Mouse (Mus musculus): ENCODE measurements around the gene Plcd4. TPM values are rescaled to one million over a fixed set of nuclear protein-coding genes. Genes with fewer than 3 reads are reported as not detected.
"Not testable (repeated sequence)": the region's sequence is repeated elsewhere in the genome, so short reads cannot be mapped to it uniquely, and the experiment has no call there.

The Plcd4 gene
- polyA plus RNA-seq, 1 experiment from 2014 or later, result 0.38 TPM

GRCm38 (mm10) chr1:74511306-74511705, 31.4 kb upstream of the Plcd4 start:
- 55% methylated on average over 5 of the region's 5 CpGs for WGBS
- H3K4me2 ChIP-seq (replicated peaks; ENCODE audit: low read depth), result no peak overlapping the region
- H3K27ac ChIP-seq (ENCODE audit: low read depth, low read length), result no peak overlapping the region
- no peak for ATAC-seq
- peaks cover 3% of the 10 kb centered on the region; the same call in 1 of the 2 replicates for H3K4me1 ChIP-seq (replicated peaks; ENCODE audit: control insufficient read depth, insufficient read depth, low read length)
- no peak overlapping the region for H3K9ac ChIP-seq (ENCODE audit: low read depth, low read length)
- H3K4me3 ChIP-seq (ENCODE audit: low read depth, low read length), result no peak overlapping the region
- H3K27me3 ChIP-seq (replicated peaks; ENCODE audit: control insufficient read depth, insufficient read depth, low read length), result no peaks in the 10 kb centered on the region
- no peaks in the 10 kb centered on the region for H3K36me3 ChIP-seq (ENCODE audit: control insufficient read depth, insufficient read depth)
- TF ChIP-seq CTCF (IDR thresholded peaks at IDR 0.05; ENCODE audit: low read depth), result no peak
- H3K9me3 ChIP-seq (ENCODE audit: control insufficient read depth), result no peaks in the 10 kb centered on the region

GRCm38 (mm10) chr1:74512999-74513398, 29.7 kb upstream of the Plcd4 start:
- H3K4me2 ChIP-seq (replicated peaks; ENCODE audit: low read depth); H3K27me3 ChIP-seq (replicated peaks; ENCODE audit: control insufficient read depth, insufficient read depth, low read length); H3K9me3 ChIP-seq (ENCODE audit: control insufficient read depth); H3K4me3 ChIP-seq (ENCODE audit: low read depth, low read length); H3K36me3 ChIP-seq (ENCODE audit: control insufficient read depth, insufficient read depth); H3K9ac ChIP-seq (ENCODE audit: low read depth, low read length); H3K4me1 ChIP-seq (replicated peaks; ENCODE audit: control insufficient read depth, insufficient read depth, low read length): not testable (repeated sequence)
- peak overlapping the region; percentile 35; the same call in 1 of the 2 replicates for H3K27ac ChIP-seq (ENCODE audit: low read depth, low read length)
- WGBS, result 50% methylated on average over 1 of the region's 1 CpGs
- ATAC-seq, result peak; percentile 61; the same call in 1 of the 2 replicates

DNA sequence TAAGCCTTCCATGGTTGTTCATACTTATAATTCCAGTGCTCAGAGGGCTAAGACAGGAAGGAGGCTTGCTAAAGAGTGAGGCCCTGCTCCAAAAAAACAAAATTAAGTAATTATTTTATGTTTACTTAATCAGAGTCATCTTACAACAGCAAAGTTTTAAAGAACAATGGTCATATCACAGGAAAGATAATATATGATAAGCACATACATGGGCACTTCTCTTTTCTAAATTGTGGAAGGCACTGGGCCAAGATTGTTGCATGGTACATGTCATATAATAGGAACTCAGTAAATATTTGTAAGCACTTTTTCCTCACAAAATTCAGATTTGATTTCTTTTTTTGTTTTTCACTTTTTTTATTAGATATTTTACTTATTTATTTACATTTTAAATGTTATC, 22.8 kb upstream of the Plcd4 start:
- Histone ChIP-seq H3K36me3 (ENCODE audit: control insufficient read depth, insufficient read depth) (peaks cover 49% of the 10 kb centered on the region), H3K9ac (ENCODE audit: low read depth, low read length) (no peak overlapping the region), H3K4me2 (replicated peaks; ENCODE audit: low read depth) (no peak overlapping the region), H3K4me1 (replicated peaks; ENCODE audit: control insufficient read depth, insufficient read depth, low read length) (no peaks in the 10 kb centered on the region), H3K27me3 (replicated peaks; ENCODE audit: control insufficient read depth, insufficient read depth, low read length) (no peaks in the 10 kb centered on the region), H3K4me3 (ENCODE audit: low read depth, low read length) (no peak overlapping the region), H3K27ac (ENCODE audit: low read depth, low read length) (no peak overlapping the region), H3K9me3 (ENCODE audit: control insufficient read depth) (no peaks in the 10 kb centered on the region)
- ATAC-seq, result no peak
- TF ChIP-seq CTCF (IDR thresholded peaks at IDR 0.05; ENCODE audit: low read depth), result no peak

DNA sequence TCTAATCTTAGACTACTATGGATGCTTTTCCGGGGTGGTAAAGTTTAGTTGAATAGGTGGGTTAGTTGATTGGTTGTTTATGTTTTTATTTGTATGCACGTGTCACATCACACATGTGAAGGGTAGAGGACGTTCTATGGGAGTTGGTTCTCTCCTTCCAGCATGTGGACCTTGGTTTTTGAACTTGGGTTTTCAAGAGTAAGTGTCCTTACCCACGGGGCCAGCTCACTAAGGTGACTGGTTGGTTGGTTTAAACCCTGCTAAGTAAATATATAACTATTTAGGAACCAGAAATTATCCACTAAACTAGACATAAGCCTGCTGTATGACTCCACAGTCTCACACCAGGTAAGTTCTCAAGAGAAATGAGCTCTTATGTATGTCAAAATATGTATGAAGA, 17.9 kb upstream of the Plcd4 start:
- Histone ChIP-seq H3K36me3 (ENCODE audit: control insufficient read depth, insufficient read depth) (peaks cover 75% of the 10 kb centered on the region), H3K27me3 (replicated peaks; ENCODE audit: control insufficient read depth, insufficient read depth, low read length) (no peaks in the 10 kb centered on the region), H3K4me1 (replicated peaks; ENCODE audit: control insufficient read depth, insufficient read depth, low read length) (no peaks in the 10 kb centered on the region), H3K4me3 (ENCODE audit: low read depth, low read length) (no peak overlapping the region), H3K27ac (ENCODE audit: low read depth, low read length) (no peak overlapping the region), H3K9me3 (ENCODE audit: control insufficient read depth) (no peaks in the 10 kb centered on the region), H3K9ac (ENCODE audit: low read depth, low read length) (no peak overlapping the region), H3K4me2 (replicated peaks; ENCODE audit: low read depth) (no peak overlapping the region)
- 84% methylated on average over 4 of the region's 4 CpGs for WGBS
- no peak for ATAC-seq
- TF ChIP-seq CTCF (IDR thresholded peaks at IDR 0.05; ENCODE audit: low read depth), result no peak

GRCm38 (mm10) chr1:74528589-74528988, 14.1 kb upstream of the Plcd4 start:
- H3K9me3 ChIP-seq (ENCODE audit: control insufficient read depth), result no peaks in the 10 kb centered on the region
- no peaks in the 10 kb centered on the region for H3K4me1 ChIP-seq (replicated peaks; ENCODE audit: control insufficient read depth, insufficient read depth, low read length)
- H3K27ac ChIP-seq (ENCODE audit: low read depth, low read length), result no peak overlapping the region
- ATAC-seq, result no peak
- no peak for TF ChIP-seq CTCF (IDR thresholded peaks at IDR 0.05; ENCODE audit: low read depth)
- 89% methylated on average over 7 of the region's 7 CpGs for WGBS
- no peak overlapping the region for H3K9ac ChIP-seq (ENCODE audit: low read depth, low read length)
- H3K4me2 ChIP-seq (replicated peaks; ENCODE audit: low read depth), result no peak overlapping the region
- no peaks in the 10 kb centered on the region for H3K27me3 ChIP-seq (replicated peaks; ENCODE audit: control insufficient read depth, insufficient read depth, low read length)
- no peak overlapping the region for H3K4me3 ChIP-seq (ENCODE audit: low read depth, low read length)
- H3K36me3 ChIP-seq (ENCODE audit: control insufficient read depth, insufficient read depth), result peaks cover 74% of the 10 kb centered on the region

DNA sequence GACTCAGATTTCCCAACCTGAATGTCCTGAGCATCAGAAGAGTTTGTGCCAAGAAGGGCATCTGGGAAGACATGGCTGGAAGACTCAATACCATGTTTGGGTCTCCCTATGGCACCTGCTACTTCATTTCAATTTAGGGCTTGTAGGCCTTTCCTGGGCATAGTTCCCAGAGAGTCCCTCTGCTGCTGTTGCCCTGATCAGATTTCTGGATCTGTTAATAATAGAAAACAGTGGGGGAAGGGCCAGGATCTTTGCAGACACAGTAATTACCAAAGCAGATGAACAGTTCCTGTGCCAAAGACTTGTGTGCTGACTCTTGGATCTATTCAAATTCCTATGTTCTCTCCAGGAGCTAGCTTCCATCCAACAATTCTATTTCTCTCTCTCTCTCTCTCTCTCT, 4.0 kb upstream of the Plcd4 start:
- H3K27me3 ChIP-seq (replicated peaks; ENCODE audit: control insufficient read depth, insufficient read depth, low read length), result no peaks in the 10 kb centered on the region
- no peak overlapping the region for H3K4me2 ChIP-seq (replicated peaks; ENCODE audit: low read depth)
- no peak for TF ChIP-seq CTCF (IDR thresholded peaks at IDR 0.05; ENCODE audit: low read depth)
- H3K9me3 ChIP-seq (ENCODE audit: control insufficient read depth), result no peaks in the 10 kb centered on the region
- H3K4me1 ChIP-seq (replicated peaks; ENCODE audit: control insufficient read depth, insufficient read depth, low read length), result no peaks in the 10 kb centered on the region
- no peak overlapping the region for H3K27ac ChIP-seq (ENCODE audit: low read depth, low read length)
- H3K9ac ChIP-seq (ENCODE audit: low read depth, low read length), result no peak overlapping the region
- no peak for ATAC-seq
- H3K36me3 ChIP-seq (ENCODE audit: control insufficient read depth, insufficient read depth), result no peaks in the 10 kb centered on the region
- H3K4me3 ChIP-seq (ENCODE audit: low read depth, low read length), result no peak overlapping the region

- 87% methylated on average over 4 of the region's 4 CpGs for WGBS
- no peaks in the 10 kb centered on the region for H3K27me3 ChIP-seq (replicated peaks; ENCODE audit: control insufficient read depth, insufficient read depth, low read length)
- no peak within 1 kb of the TSS for H3K4me3 ChIP-seq (ENCODE audit: low read depth, low read length)
- no peak within 1 kb of the TSS for H3K4me2 ChIP-seq (replicated peaks; ENCODE audit: low read depth)
- ATAC-seq, result no peak
- no peak for TF ChIP-seq CTCF (IDR thresholded peaks at IDR 0.05; ENCODE audit: low read depth)
- no peak within 1 kb of the TSS for H3K27ac ChIP-seq (ENCODE audit: low read depth, low read length)
- H3K9me3 ChIP-seq (ENCODE audit: control insufficient read depth), result no peaks in the 10 kb centered on the region
- H3K36me3 ChIP-seq (ENCODE audit: control insufficient read depth, insufficient read depth), result no peaks in the 10 kb centered on the region
- no peak within 1 kb of the TSS for H3K9ac ChIP-seq (ENCODE audit: low read depth, low read length)
- no peaks in the 10 kb centered on the region for H3K4me1 ChIP-seq (replicated peaks; ENCODE audit: control insufficient read depth, insufficient read depth, low read length)
Observed at GRCm38 (mm10) chr1:74544184-74544583, 1.5 kb downstream of the Plcd4 start, which contains the start of gene Usp37. Gene Usp37, minus strand, starts transcription at chr1:74544284.

Measured in intestine, postnatal 0 days (tissue).